Mouse (Mus musculus): ENCODE measurements around the gene Pdxk. TPM values are rescaled to one million over a fixed set of nuclear protein-coding genes. Genes with fewer than 3 reads are reported as not detected.

Gene Pdxk
- polyA plus RNA-seq, 1 experiment from 2014 or later = 8.0 TPM

- Histone ChIP-seq H3K4me1 (replicated peaks; ENCODE audit: control insufficient read depth, insufficient read depth, low read length) (no peaks in the 10 kb centered on the region), H3K36me3 (ENCODE audit: control insufficient read depth, insufficient read depth, low read length) (peaks cover 28% of the 10 kb centered on the region), H3K4me2 (ENCODE audit: low read depth, low read length, severe bottlenecking) (no peak overlapping the region), H3K9me3 (ENCODE audit: control insufficient read depth, low read length) (no peaks in the 10 kb centered on the region), H3K9ac (ENCODE audit: low read length) (no peak overlapping the region), H3K27ac (ENCODE audit: low read depth, low read length) (no peak overlapping the region), H3K4me3 (ENCODE audit: low read depth, low read length) (no peak overlapping the region), H3K27me3 (ENCODE audit: control insufficient read depth, insufficient read depth, low read length) (no peaks in the 10 kb centered on the region)
- DNase-seq (ENCODE audit: low spot score) (no peak), ATAC-seq (replicated peaks; ENCODE audit: low FRiP score) (no peak)
- WGBS = 97% methylated on average over 6 of the region's 6 CpGs
These were observed 58.6 kb downstream of the Pdxk start for GRCm38 (mm10) chr10:78406152-78406551.

DNA sequence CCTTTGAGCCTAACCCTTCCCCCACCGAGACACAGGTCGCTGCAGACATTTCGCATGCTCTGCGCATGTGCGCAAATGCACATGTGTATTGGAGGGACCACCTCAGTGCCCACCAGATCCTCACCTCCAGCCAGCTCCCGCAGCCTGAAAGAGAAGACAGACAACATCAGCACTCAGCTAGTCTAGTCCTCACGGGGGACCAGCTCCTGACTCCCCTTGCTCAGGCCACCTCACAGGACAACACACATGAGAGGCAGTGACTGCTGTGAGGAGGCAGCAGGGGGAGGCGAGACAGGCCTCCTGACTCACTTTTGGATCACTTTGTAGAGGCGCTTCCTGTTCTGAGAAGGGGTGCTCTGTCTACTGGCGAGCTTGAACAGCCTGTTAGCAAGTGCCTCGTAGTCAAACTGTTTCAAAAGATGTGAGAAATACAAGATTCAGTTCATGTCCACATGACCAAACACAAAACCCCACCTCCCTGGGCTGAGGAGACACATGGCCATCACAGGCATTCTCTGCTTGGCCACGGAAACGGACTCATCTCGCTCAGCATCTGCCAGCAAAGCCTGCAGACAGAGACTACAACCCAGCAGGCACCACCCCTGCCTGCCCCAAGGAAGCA is 62.4 kb downstream of the Pdxk start:
- WGBS = 96% methylated on average over 14 of the region's 14 CpGs
- H3K36me3 ChIP-seq (ENCODE audit: control insufficient read depth, insufficient read depth, low read length) = peaks cover 24% of the 10 kb centered on the region
- DNase-seq (ENCODE audit: low spot score) = no peak
- no peak overlapping the region for H3K27ac ChIP-seq (ENCODE audit: low read depth, low read length)
- no peaks in the 10 kb centered on the region for H3K9me3 ChIP-seq (ENCODE audit: control insufficient read depth, low read length)
- H3K4me3 ChIP-seq (ENCODE audit: low read depth, low read length) = no peak overlapping the region
- H3K4me1 ChIP-seq (replicated peaks; ENCODE audit: control insufficient read depth, insufficient read depth, low read length) = no peaks in the 10 kb centered on the region
- no peak overlapping the region for H3K4me2 ChIP-seq (ENCODE audit: low read depth, low read length, severe bottlenecking)
- H3K27me3 ChIP-seq (ENCODE audit: control insufficient read depth, insufficient read depth, low read length) = no peaks in the 10 kb centered on the region
- H3K9ac ChIP-seq (ENCODE audit: low read length) = no peak overlapping the region
- ATAC-seq (replicated peaks; ENCODE audit: low FRiP score) = no peak

GRCm38 (mm10) chr10:78401127-78401526 is 63.6 kb downstream of the Pdxk start:
- H3K4me1 ChIP-seq (replicated peaks; ENCODE audit: control insufficient read depth, insufficient read depth, low read length) = no peaks in the 10 kb centered on the region; the same call in 1 of the 2 replicates
- no peaks in the 10 kb centered on the region for H3K9me3 ChIP-seq (ENCODE audit: control insufficient read depth, low read length)
- no peak for DNase-seq (ENCODE audit: low spot score)
- peaks cover 24% of the 10 kb centered on the region for H3K36me3 ChIP-seq (ENCODE audit: control insufficient read depth, insufficient read depth, low read length)
- ATAC-seq (replicated peaks; ENCODE audit: low FRiP score) = no peak
- H3K4me3 ChIP-seq (ENCODE audit: low read depth, low read length) = no peak overlapping the region
- no peak overlapping the region for H3K9ac ChIP-seq (ENCODE audit: low read length)
- no peak overlapping the region for H3K4me2 ChIP-seq (ENCODE audit: low read depth, low read length, severe bottlenecking)
- WGBS = 92% methylated on average over 2 of the region's 2 CpGs
- no peaks in the 10 kb centered on the region for H3K27me3 ChIP-seq (ENCODE audit: control insufficient read depth, insufficient read depth, low read length)
- no peak overlapping the region for H3K27ac ChIP-seq (ENCODE audit: low read depth, low read length)

DNA sequence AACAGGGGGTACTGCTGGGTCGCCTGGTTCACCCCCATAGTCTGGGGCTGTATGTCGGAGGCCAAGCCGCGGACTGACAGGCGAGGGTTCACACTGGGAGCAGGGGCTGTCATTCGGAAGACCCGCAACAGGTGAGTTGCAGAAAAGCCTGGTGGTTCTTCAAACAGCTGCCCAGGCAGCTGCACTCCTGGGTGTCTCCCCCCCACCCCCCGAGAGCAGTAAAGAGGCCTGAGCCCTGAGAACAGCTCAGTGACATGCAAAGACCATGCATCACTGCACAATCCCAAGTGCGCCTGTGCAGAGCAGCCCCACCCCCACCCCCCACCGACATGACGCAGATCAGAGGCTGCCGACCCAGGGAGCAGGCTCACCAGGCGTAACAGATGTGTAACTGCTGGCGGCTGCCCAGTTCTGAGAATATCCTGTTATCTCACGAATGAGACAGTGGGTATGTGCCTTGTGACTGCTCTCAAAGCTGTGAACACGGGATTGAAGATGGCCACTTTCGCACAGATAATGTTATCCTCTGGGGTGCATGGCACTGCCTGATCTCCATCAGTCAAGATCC is 65.6 kb downstream of the Pdxk start:
- DNase-seq (ENCODE audit: low spot score) = peak; percentile 69
- 48% methylated on average over 17 of the region's 17 CpGs for WGBS
- H3K9ac ChIP-seq (ENCODE audit: low read length) = no peak overlapping the region
- peaks cover 15% of the 10 kb centered on the region for H3K36me3 ChIP-seq (ENCODE audit: control insufficient read depth, insufficient read depth, low read length)
- H3K4me3 ChIP-seq (ENCODE audit: low read depth, low read length) = no peak overlapping the region
- no peak overlapping the region for H3K27ac ChIP-seq (ENCODE audit: low read depth, low read length)
- no peaks in the 10 kb centered on the region for H3K27me3 ChIP-seq (ENCODE audit: control insufficient read depth, insufficient read depth, low read length)
- H3K4me1 ChIP-seq (replicated peaks; ENCODE audit: control insufficient read depth, insufficient read depth, low read length) = peaks cover 4% of the 10 kb centered on the region; the same call in 1 of the 2 replicates
- no peak overlapping the region for H3K4me2 ChIP-seq (ENCODE audit: low read depth, low read length, severe bottlenecking)
- H3K9me3 ChIP-seq (ENCODE audit: control insufficient read depth, low read length) = no peaks in the 10 kb centered on the region
- ATAC-seq (replicated peaks; ENCODE audit: low FRiP score) = no peak

DNA sequence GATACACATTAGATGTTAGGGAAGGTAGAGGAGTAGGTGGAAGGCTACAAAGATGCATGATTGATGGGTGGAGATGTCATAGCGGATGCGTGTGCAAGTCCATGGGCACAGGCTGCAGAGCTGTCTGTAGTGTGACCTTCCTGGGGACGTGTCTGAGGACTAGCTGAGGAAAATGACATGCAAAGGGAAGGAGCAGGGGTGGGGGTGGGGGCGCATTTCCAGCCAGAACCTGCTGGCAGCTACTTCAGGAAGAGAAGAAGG is 68.2 kb downstream of the Pdxk start:
- DNase-seq (ENCODE audit: low spot score) (no peak), ATAC-seq (replicated peaks; ENCODE audit: low FRiP score) (peak; percentile 36)
- H3K36me3 ChIP-seq (ENCODE audit: control insufficient read depth, insufficient read depth, low read length) = peaks cover 3% of the 10 kb centered on the region
- no peak overlapping the region for H3K4me3 ChIP-seq (ENCODE audit: low read depth, low read length)
- peaks cover 4% of the 10 kb centered on the region; the same call in 1 of the 2 replicates for H3K4me1 ChIP-seq (replicated peaks; ENCODE audit: control insufficient read depth, insufficient read depth, low read length)
- peaks cover 7% of the 10 kb centered on the region; the same call in 1 of the 2 replicates for H3K27me3 ChIP-seq (ENCODE audit: control insufficient read depth, insufficient read depth, low read length)
- H3K27ac ChIP-seq (ENCODE audit: low read depth, low read length) = no peak overlapping the region
- 59% methylated on average over 4 of the region's 4 CpGs for WGBS
- no peak overlapping the region for H3K9ac ChIP-seq (ENCODE audit: low read length)
- H3K9me3 ChIP-seq (ENCODE audit: control insufficient read depth, low read length) = no peaks in the 10 kb centered on the region
- H3K4me2 ChIP-seq (ENCODE audit: low read depth, low read length, severe bottlenecking) = no peak overlapping the region

DNA sequence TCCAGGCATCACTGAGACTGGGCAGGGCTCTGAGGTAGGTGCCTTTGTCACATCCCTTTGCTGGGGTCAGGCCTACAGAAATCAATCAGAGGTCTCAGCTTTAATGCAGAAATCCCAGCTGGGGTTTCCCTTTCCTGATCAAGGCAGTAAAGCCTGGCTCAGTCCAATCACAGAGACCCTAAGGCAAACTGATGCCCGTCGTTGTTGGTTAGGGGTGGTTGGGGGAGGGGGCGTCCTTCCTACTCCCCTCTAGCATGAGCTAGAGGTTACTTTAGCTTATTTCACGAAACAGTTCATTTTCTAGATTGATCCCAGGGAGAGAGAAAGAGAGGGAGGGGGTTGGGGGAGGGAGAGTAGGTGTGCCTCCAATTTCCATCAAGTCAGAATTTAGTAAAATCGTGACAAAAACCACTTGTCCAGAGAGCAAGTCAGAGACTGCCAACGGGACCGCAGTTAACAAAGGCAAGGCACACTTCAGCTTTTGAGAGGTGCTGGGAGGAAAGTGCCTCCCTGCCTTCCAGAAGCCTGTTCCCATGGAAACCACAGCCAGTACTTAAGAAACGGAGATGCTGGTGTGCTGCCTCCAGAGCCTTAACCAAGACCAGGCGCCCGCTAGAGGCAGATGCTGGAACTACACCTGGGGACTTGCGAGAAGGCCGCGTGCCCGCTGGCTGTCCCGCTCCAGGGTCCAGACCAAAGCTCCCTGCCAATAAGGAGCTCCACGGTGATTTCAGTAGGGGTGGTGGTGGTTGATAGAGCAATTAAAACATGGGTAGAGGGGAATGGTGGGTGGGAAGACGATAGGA is 68.8 kb downstream of the Pdxk start:
- 4% methylated on average over 17 of the region's 17 CpGs for WGBS
- H3K4me2 ChIP-seq (ENCODE audit: low read depth, low read length, severe bottlenecking) = peak overlapping the region; percentile 37
- no peak overlapping the region for H3K27ac ChIP-seq (ENCODE audit: low read depth, low read length)
- no peaks in the 10 kb centered on the region; the same call in 1 of the 2 replicates for H3K36me3 ChIP-seq (ENCODE audit: control insufficient read depth, insufficient read depth, low read length)
- H3K4me3 ChIP-seq (ENCODE audit: low read depth, low read length) = no peak overlapping the region
- H3K4me1 ChIP-seq (replicated peaks; ENCODE audit: control insufficient read depth, insufficient read depth, low read length) = peaks cover 4% of the 10 kb centered on the region; the same call in 1 of the 2 replicates
- H3K9ac ChIP-seq (ENCODE audit: low read length) = peak overlapping the region; percentile 35; the same call in 1 of the 2 replicates
- peaks cover 11% of the 10 kb centered on the region; the same call in 1 of the 2 replicates for H3K27me3 ChIP-seq (ENCODE audit: control insufficient read depth, insufficient read depth, low read length)
- ATAC-seq (replicated peaks; ENCODE audit: low FRiP score) = peak; percentile 86
- peak; percentile 99 for DNase-seq (ENCODE audit: low spot score)
- no peaks in the 10 kb centered on the region for H3K9me3 ChIP-seq (ENCODE audit: control insufficient read depth, low read length)

GRCm38 (mm10) chr10:78395377-78395776 is 69.4 kb downstream of the Pdxk start:
- Histone ChIP-seq H3K27me3 (ENCODE audit: control insufficient read depth, insufficient read depth, low read length) (peaks cover 15% of the 10 kb centered on the region), H3K4me3 (ENCODE audit: low read depth, low read length) (no peak overlapping the region), H3K9ac (ENCODE audit: low read length) (no peak overlapping the region), H3K9me3 (ENCODE audit: control insufficient read depth, low read length) (no peaks in the 10 kb centered on the region), H3K27ac (ENCODE audit: low read depth, low read length) (no peak overlapping the region), H3K4me1 (replicated peaks; ENCODE audit: control insufficient read depth, insufficient read depth, low read length) (peaks cover 4% of the 10 kb centered on the region; the same call in 1 of the 2 replicates), H3K36me3 (ENCODE audit: control insufficient read depth, insufficient read depth, low read length) (no peaks in the 10 kb centered on the region; the same call in 1 of the 2 replicates), H3K4me2 (ENCODE audit: low read depth, low read length, severe bottlenecking) (no peak overlapping the region)
- DNase-seq (ENCODE audit: low spot score) (no peak), ATAC-seq (replicated peaks; ENCODE audit: low FRiP score) (peak; percentile 5; the same call in 1 of the 2 replicates)
- WGBS = 57% methylated on average over 3 of the region's 3 CpGs

GRCm38 (mm10) chr10:78392072-78392471 is 72.7 kb downstream of the Pdxk start:
- no peak overlapping the region for H3K27ac ChIP-seq (ENCODE audit: low read depth, low read length)
- ATAC-seq (replicated peaks; ENCODE audit: low FRiP score) (no peak), DNase-seq (ENCODE audit: low spot score) (peak; percentile 87)
- 3% methylated on average over 18 of the region's 18 CpGs for WGBS
- H3K9ac ChIP-seq (ENCODE audit: low read length) = no peak overlapping the region
- peaks cover 15% of the 10 kb centered on the region for H3K27me3 ChIP-seq (ENCODE audit: control insufficient read depth, insufficient read depth, low read length)
- H3K9me3 ChIP-seq (ENCODE audit: control insufficient read depth, low read length) = no peaks in the 10 kb centered on the region
- H3K36me3 ChIP-seq (ENCODE audit: control insufficient read depth, insufficient read depth, low read length) = no peaks in the 10 kb centered on the region
- H3K4me2 ChIP-seq (ENCODE audit: low read depth, low read length, severe bottlenecking) = no peak overlapping the region
- H3K4me1 ChIP-seq (replicated peaks; ENCODE audit: control insufficient read depth, insufficient read depth, low read length) = peaks cover 4% of the 10 kb centered on the region; the same call in 1 of the 2 replicates
- H3K4me3 ChIP-seq (ENCODE audit: low read depth, low read length) = no peak overlapping the region

Data from forebrain, embryonic 11.5 days (tissue).